Mouse (Mus musculus): ENCODE measurements around the gene Tas2r123.

DNA sequence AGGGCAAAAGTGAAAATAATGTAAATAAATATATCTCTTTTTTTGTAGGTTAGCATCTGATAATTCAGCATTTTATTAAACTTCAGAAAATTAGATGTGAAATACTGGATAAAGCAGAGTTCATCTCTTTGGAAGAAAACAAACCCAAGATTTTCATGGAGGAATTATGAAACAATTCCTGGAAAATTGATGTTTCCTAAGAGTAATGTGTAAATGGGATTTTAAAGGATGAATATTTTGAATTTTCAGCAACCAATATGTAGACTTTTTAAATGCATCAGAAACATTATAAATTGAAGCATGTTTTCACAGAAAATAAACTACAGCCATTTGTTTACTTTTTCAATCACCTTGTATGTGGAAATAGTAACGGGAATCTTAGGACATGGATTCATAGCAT is at the start of gene Tas2r123:
- TF ChIP-seq CTCF (conservative IDR thresholded peaks at IDR 0.05; ENCODE audit: low read length): no peak
- no peak for TF ChIP-seq NANOG (IDR thresholded peaks at IDR 0.05; ENCODE audit: borderline replicate concordance, low read length)
